Mouse (Mus musculus): ENCODE measurements at regions not wholly inside any gene's neighbourhood (a gene's known extent, or its start where the extent isn't known, plus 50 kb on each side); places are given as distances from the start of the nearest gene placed in this dataset.
A peak's percentile ranks its signal among the peaks of the same experiment; 100 is the strongest.

DNA sequence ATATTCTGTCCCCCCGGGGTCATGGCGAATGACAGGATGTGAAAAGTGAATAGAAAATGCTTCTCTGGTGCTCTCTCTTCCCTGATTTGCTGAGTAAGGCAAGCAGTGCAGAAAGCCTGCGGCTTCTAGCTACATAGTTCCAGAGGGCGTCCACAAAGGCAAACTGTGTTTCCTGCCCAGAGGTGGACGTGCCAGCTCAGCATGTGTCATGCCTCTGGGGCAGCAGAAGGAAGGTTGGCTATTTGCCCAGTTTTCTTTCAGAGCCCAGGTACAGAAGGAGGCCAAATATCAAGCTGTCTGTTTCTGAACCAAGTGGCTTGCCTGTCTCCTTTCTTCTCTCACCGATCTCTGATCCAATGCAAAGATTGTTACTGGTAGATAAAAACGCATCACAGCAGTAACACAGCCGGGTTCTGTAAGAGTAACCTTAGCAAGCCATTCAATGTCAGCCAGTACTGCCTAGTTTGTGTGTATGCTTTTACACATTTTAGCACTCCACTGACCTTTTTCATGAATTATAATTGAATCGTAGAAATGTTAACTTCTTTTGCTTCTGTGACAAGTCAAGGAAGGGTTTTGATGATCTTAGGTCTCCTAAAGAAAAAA lies 223.3 kb upstream of the Impg1 start:
- Histone ChIP-seq H3K4me1 (ENCODE audit: control insufficient read depth, insufficient read depth, low read length) (peaks cover 3% of the 10 kb centered on the region; the same call in 1 of the 2 replicates), H3K4me3 (replicated peaks; ENCODE audit: insufficient read depth, low read depth, low read length) (no peak overlapping the region), H3K27me3 (ENCODE audit: control insufficient read depth, insufficient read depth, low read length) (no peaks in the 10 kb centered on the region), H3K27ac (ENCODE audit: insufficient read depth, low read length) (no peak overlapping the region)
- 10% methylated on average over 9 of the region's 9 CpGs for WGBS
- peak; percentile 24 to 52 for DNase-seq
- TF ChIP-seq CTCF (IDR thresholded peaks at IDR 0.05; ENCODE audit: borderline replicate concordance, insufficient read depth, low read depth, low read length): no peak
- TF ChIP-seq POLR2A (IDR thresholded peaks at IDR 0.05; ENCODE audit: borderline replicate concordance, insufficient read depth, low read length): no peak

GRCm38 (mm10) chr9:80683030-80683692 lies 217.9 kb upstream of the Impg1 start:
- no peak overlapping the region for H3K27ac ChIP-seq (ENCODE audit: insufficient read depth, low read length)
- TF ChIP-seq CTCF (IDR thresholded peaks at IDR 0.05; ENCODE audit: borderline replicate concordance, insufficient read depth, low read depth, low read length) (no peak), POLR2A (IDR thresholded peaks at IDR 0.05; ENCODE audit: borderline replicate concordance, insufficient read depth, low read length) (no peak)
- no peaks in the 10 kb centered on the region for H3K27me3 ChIP-seq (ENCODE audit: control insufficient read depth, insufficient read depth, low read length)
- WGBS: 83% methylated on average over 5 of the region's 5 CpGs
- H3K4me3 ChIP-seq (replicated peaks; ENCODE audit: insufficient read depth, low read depth, low read length): no peak overlapping the region
- DNase-seq: no peak
- no peaks in the 10 kb centered on the region for H3K4me1 ChIP-seq (ENCODE audit: control insufficient read depth, insufficient read depth, low read length)

- H3K27me3 ChIP-seq (ENCODE audit: control insufficient read depth, insufficient read depth, low read length): no peaks in the 10 kb centered on the region
- WGBS: 93% methylated on average over 2 of the region's 2 CpGs
- no peak overlapping the region for H3K27ac ChIP-seq (ENCODE audit: insufficient read depth, low read length)
- H3K4me1 ChIP-seq (ENCODE audit: control insufficient read depth, insufficient read depth, low read length): no peaks in the 10 kb centered on the region
- TF ChIP-seq CTCF (IDR thresholded peaks at IDR 0.05; ENCODE audit: borderline replicate concordance, insufficient read depth, low read depth, low read length) (no peak), POLR2A (IDR thresholded peaks at IDR 0.05; ENCODE audit: borderline replicate concordance, insufficient read depth, low read length) (no peak)
- H3K4me3 ChIP-seq (replicated peaks; ENCODE audit: insufficient read depth, low read depth, low read length): no peak overlapping the region
- no peak for DNase-seq
These were observed 216.4 kb upstream of the Impg1 start for GRCm38 (mm10) chr9:80681709-80682108.

- Histone ChIP-seq H3K27ac (ENCODE audit: insufficient read depth, low read length) (no peak overlapping the region), H3K4me3 (replicated peaks; ENCODE audit: insufficient read depth, low read depth, low read length) (no peak overlapping the region), H3K27me3 (ENCODE audit: control insufficient read depth, insufficient read depth, low read length) (no peaks in the 10 kb centered on the region), H3K4me1 (ENCODE audit: control insufficient read depth, insufficient read depth, low read length) (no peaks in the 10 kb centered on the region)
- TF ChIP-seq POLR2A (IDR thresholded peaks at IDR 0.05; ENCODE audit: borderline replicate concordance, insufficient read depth, low read length): no peak
- DNase-seq: no peak
- WGBS: 95% methylated on average over 1 of the region's 1 CpGs
These were observed 206.2 kb upstream of the Impg1 start for GRCm38 (mm10) chr9:80671483-80671882.

DNA sequence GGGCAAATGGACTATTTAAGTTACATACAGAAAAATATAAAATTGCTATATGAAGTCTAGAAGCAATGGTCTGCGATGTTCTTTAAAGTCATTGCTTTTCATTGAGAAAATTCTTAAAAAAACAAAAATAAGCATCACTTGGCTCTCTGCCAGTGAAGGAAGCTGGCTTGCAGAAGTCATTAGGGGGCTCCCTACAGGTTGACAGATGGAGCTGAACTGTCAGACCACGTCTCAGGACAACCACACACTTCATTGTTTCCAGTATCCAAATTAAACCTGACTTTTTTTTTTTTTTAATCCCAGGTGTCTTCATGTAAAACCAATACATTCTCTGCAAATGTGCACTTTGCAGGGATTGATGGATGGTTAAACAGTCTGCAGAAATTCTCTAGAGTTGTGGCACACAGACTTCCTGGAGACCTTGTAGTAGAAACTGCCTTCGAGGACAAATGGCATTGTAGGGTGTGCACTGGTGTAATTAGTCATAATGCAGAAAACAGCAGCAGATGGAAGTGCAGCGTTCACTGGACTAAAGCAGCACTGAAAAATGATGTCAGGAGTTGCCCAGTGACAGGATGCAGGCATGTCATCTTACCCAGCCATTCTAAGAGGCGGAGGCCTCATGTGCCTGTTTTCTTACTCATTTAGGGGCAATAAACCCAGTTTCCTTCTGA lies 203.4 kb upstream of the Impg1 start:
- Histone ChIP-seq H3K27me3 (ENCODE audit: control insufficient read depth, insufficient read depth, low read length) (no peaks in the 10 kb centered on the region), H3K4me3 (replicated peaks; ENCODE audit: insufficient read depth, low read depth, low read length) (no peak overlapping the region), H3K4me1 (ENCODE audit: control insufficient read depth, insufficient read depth, low read length) (no peaks in the 10 kb centered on the region), H3K27ac (ENCODE audit: insufficient read depth, low read length) (no peak overlapping the region)
- WGBS: 28% methylated on average over 5 of the region's 5 CpGs
- no peak for TF ChIP-seq POLR2A (IDR thresholded peaks at IDR 0.05; ENCODE audit: borderline replicate concordance, insufficient read depth, low read length)
- TF ChIP-seq CTCF (IDR thresholded peaks at IDR 0.05; ENCODE audit: borderline replicate concordance, insufficient read depth, low read depth, low read length): no peak
- DNase-seq: no peak

- WGBS: 79% methylated on average over 1 of the region's 1 CpGs
- H3K27me3 ChIP-seq (ENCODE audit: control insufficient read depth, insufficient read depth, low read length): no peaks in the 10 kb centered on the region
- DNase-seq: no peak
- no peak overlapping the region for H3K4me3 ChIP-seq (replicated peaks; ENCODE audit: insufficient read depth, low read depth, low read length)
- H3K4me1 ChIP-seq (ENCODE audit: control insufficient read depth, insufficient read depth, low read length): no peaks in the 10 kb centered on the region
- no peak overlapping the region for H3K27ac ChIP-seq (ENCODE audit: insufficient read depth, low read length)
- TF ChIP-seq POLR2A (IDR thresholded peaks at IDR 0.05; ENCODE audit: borderline replicate concordance, insufficient read depth, low read length): no peak
- no peak for TF ChIP-seq CTCF (IDR thresholded peaks at IDR 0.05; ENCODE audit: borderline replicate concordance, insufficient read depth, low read depth, low read length)
These were observed 193.5 kb upstream of the Impg1 start for GRCm38 (mm10) chr9:80658755-80659154.

DNA sequence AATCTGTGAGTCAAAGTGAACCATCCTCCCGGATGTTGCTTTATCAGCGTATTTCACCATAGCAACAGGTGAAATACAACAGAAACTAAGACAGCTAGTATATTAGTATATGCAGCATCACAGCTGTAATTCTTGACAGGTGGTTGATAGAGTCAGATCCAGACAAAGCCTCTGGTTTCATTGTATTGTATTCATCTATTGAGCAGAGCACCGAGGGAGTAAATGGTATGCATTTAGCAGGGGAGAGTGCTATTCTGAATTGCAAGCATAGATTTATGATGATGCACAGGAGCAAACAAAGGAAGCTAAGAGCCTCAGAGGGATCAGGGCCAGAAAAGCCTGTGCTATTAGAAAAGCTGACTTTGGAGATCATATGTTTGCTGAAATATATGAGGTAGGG lies 149.8 kb upstream of the Impg1 start:
- WGBS: 31% methylated on average over 3 of the region's 3 CpGs
- H3K27ac ChIP-seq (ENCODE audit: insufficient read depth, low read length): no peak overlapping the region
- H3K27me3 ChIP-seq (ENCODE audit: control insufficient read depth, insufficient read depth, low read length): no peaks in the 10 kb centered on the region
- DNase-seq: no peak
- TF ChIP-seq POLR2A (IDR thresholded peaks at IDR 0.05; ENCODE audit: borderline replicate concordance, insufficient read depth, low read length) (no peak), CTCF (IDR thresholded peaks at IDR 0.05; ENCODE audit: borderline replicate concordance, insufficient read depth, low read depth, low read length) (no peak)
- no peaks in the 10 kb centered on the region for H3K4me1 ChIP-seq (ENCODE audit: control insufficient read depth, insufficient read depth, low read length)
- no peak overlapping the region for H3K4me3 ChIP-seq (replicated peaks; ENCODE audit: insufficient read depth, low read depth, low read length)

DNA sequence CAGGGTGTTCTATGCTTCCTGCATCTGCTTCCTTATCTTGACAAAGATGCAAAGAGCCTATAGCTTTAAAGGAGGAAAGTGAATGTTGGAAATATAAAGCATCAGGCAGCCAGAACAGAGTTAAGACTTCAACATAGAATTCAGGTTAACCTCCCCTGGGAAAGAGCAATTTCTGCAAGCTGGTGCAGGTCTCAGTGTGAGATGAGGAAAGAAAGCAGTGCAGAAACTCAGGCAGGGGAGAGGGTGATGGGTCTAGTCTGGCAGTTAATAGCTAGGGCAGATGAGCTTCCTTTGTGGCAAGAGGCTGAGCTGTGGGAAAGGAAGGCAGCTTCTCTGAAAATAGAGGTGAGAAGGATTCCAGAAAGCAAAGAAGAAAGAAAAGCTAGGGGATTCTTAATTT lies 134.7 kb upstream of the Impg1 start:
- no peak for TF ChIP-seq CTCF (IDR thresholded peaks at IDR 0.05; ENCODE audit: borderline replicate concordance, insufficient read depth, low read depth, low read length)
- TF ChIP-seq POLR2A (IDR thresholded peaks at IDR 0.05; ENCODE audit: borderline replicate concordance, insufficient read depth, low read length): no peak
- Histone ChIP-seq H3K27me3 (ENCODE audit: control insufficient read depth, insufficient read depth, low read length) (no peaks in the 10 kb centered on the region), H3K4me1 (ENCODE audit: control insufficient read depth, insufficient read depth, low read length) (no peaks in the 10 kb centered on the region), H3K4me3 (replicated peaks; ENCODE audit: insufficient read depth, low read depth, low read length) (no peak overlapping the region), H3K27ac (ENCODE audit: insufficient read depth, low read length) (no peak overlapping the region)
- peak in 1 of 2 experiments; percentile 1 for DNase-seq

All from cerebellum, adult 2 months (tissue).